Mouse (Mus musculus): ENCODE results near the gene Ism1. TPM values are rescaled to one million over a fixed set of nuclear protein-coding genes. Genes with fewer than 3 reads are reported as not detected.

Gene Ism1
- polyA plus RNA-seq, 1 experiment, result 0.36 TPM

DNA sequence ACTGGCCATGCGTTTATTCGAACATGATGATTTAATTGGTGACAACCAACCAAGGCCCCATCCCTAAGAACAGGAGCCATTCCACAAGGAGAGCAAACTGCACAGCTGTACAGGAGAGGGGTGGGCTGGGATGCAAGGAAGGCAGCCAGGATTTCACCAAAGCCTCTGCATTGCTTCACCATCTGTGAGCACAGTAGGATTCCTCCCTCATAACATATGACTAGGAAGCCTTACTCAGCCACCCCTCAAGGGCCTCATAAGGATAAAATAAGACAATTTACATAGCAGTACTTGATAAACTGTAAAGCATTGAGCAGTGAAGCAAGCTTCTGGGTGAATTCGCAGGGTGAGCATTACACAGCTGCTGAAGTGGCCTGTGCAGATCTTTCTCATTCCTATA is 28.5 kb upstream of the Ism1 start:
- Histone ChIP-seq H3K36me3 (ENCODE audit: control insufficient read depth, insufficient read depth, low read length) (no peaks in the 10 kb centered on the region), H3K27me3 (ENCODE audit: control insufficient read depth, insufficient read depth, low read length) (no peaks in the 10 kb centered on the region), H3K4me1 (replicated peaks; ENCODE audit: control insufficient read depth, insufficient read depth, low read length) (no peaks in the 10 kb centered on the region), H3K27ac (ENCODE audit: control insufficient read depth, insufficient read depth, low read length) (no peak overlapping the region), H3K4me3 (ENCODE audit: control insufficient read depth, insufficient read depth, low read length) (no peak overlapping the region)
- DNase-seq, result no peak
- TF ChIP-seq POLR2A (IDR thresholded peaks at IDR 0.05; ENCODE audit: control insufficient read depth, extremely low read depth, insufficient read depth, low read length, poor library complexity) (no peak), CTCF (IDR thresholded peaks at IDR 0.05; ENCODE audit: borderline replicate concordance, control insufficient read depth, extremely low read depth, insufficient read depth, low read length, poor library complexity) (no peak)
- WGBS, result 91% methylated on average over 3 of the region's 3 CpGs

DNA sequence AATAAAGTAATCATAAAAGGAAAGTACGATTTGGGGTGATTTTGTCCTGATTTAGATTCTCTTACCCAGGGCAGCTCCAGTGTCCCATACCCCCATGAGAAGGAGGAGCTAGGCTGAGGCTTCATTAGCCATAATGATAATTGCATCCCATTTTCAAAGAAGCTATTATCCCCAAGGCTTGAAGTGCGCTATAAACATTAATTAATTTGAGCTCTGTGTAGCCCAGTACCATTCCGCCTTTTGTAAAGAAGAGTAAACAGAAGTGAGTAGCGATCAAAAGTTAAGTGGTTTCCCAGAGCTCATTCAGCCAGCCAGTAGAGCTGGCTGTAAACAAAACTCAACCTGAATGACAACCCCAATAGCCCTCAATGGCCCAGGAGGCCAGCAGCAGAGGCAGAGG is 21.2 kb upstream of the Ism1 start:
- Histone ChIP-seq H3K4me3 (ENCODE audit: control insufficient read depth, insufficient read depth, low read length) (no peak overlapping the region), H3K27me3 (ENCODE audit: control insufficient read depth, insufficient read depth, low read length) (no peaks in the 10 kb centered on the region), H3K4me1 (replicated peaks; ENCODE audit: control insufficient read depth, insufficient read depth, low read length) (no peaks in the 10 kb centered on the region), H3K36me3 (ENCODE audit: control insufficient read depth, insufficient read depth, low read length) (no peaks in the 10 kb centered on the region), H3K27ac (ENCODE audit: control insufficient read depth, insufficient read depth, low read length) (no peak overlapping the region)
- TF ChIP-seq CTCF (IDR thresholded peaks at IDR 0.05; ENCODE audit: borderline replicate concordance, control insufficient read depth, extremely low read depth, insufficient read depth, low read length, poor library complexity) (no peak), POLR2A (IDR thresholded peaks at IDR 0.05; ENCODE audit: control insufficient read depth, extremely low read depth, insufficient read depth, low read length, poor library complexity) (no peak)
- DNase-seq, result no peak
- 80% methylated on average over 4 of the region's 4 CpGs for WGBS

DNA sequence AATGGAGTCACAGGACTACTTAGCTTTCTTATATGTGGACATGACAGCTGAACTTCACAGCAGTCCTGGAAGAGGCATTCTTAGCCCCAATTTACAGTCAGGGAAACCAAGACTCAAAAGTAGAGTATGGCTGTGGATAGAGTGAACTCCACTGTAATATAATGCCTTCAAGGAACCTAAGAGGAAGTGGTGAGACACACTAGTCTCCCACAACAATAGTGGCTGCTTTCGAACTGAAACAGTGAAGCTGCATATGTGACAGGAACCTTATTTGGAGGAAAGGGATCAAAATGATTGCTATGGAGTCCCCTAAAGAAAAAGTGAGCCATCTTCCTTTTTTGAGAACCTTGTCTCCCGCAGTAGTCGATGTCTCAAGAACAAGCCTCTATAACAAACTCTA is 6.1 kb upstream of the Ism1 start:
- Histone ChIP-seq H3K36me3 (ENCODE audit: control insufficient read depth, insufficient read depth, low read length) (no peaks in the 10 kb centered on the region), H3K4me3 (ENCODE audit: control insufficient read depth, insufficient read depth, low read length) (no peak overlapping the region), H3K4me1 (replicated peaks; ENCODE audit: control insufficient read depth, insufficient read depth, low read length) (no peaks in the 10 kb centered on the region), H3K27ac (ENCODE audit: control insufficient read depth, insufficient read depth, low read length) (no peak overlapping the region), H3K27me3 (ENCODE audit: control insufficient read depth, insufficient read depth, low read length) (peaks cover 4% of the 10 kb centered on the region; the same call in 1 of the 2 replicates)
- TF ChIP-seq POLR2A (IDR thresholded peaks at IDR 0.05; ENCODE audit: control insufficient read depth, extremely low read depth, insufficient read depth, low read length, poor library complexity), result no peak
- no peak for TF ChIP-seq CTCF (IDR thresholded peaks at IDR 0.05; ENCODE audit: borderline replicate concordance, control insufficient read depth, extremely low read depth, insufficient read depth, low read length, poor library complexity)
- WGBS, result 30% methylated on average over 3 of the region's 3 CpGs
- DNase-seq, result no peak

DNA sequence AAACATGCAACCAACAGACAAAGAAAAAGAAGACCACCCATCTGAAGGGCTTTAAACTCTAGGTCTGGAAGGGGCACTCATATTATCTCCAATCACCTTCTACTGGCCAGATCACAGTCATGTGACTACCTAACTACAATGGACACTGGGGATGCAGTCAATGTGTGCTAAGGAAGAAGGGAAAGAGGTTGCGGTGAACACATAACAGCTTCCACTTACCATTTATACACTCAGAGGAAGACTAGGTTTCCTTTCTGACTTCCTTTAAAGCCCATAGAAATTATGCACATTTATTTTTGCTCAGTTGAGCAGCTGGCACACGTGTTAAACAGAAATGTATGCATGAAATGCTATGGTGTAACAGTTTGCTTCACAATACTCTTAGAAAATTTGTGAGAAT is 5.6 kb upstream of the Ism1 start:
- H3K4me3 ChIP-seq (ENCODE audit: control insufficient read depth, insufficient read depth, low read length), result no peak overlapping the region
- no peak for DNase-seq
- H3K4me1 ChIP-seq (replicated peaks; ENCODE audit: control insufficient read depth, insufficient read depth, low read length), result no peaks in the 10 kb centered on the region
- 9% methylated on average over 2 of the region's 2 CpGs for WGBS
- H3K27me3 ChIP-seq (ENCODE audit: control insufficient read depth, insufficient read depth, low read length), result peaks cover 8% of the 10 kb centered on the region; the same call in 1 of the 2 replicates
- TF ChIP-seq POLR2A (IDR thresholded peaks at IDR 0.05; ENCODE audit: control insufficient read depth, extremely low read depth, insufficient read depth, low read length, poor library complexity), result no peak
- no peak for TF ChIP-seq CTCF (IDR thresholded peaks at IDR 0.05; ENCODE audit: borderline replicate concordance, control insufficient read depth, extremely low read depth, insufficient read depth, low read length, poor library complexity)
- H3K36me3 ChIP-seq (ENCODE audit: control insufficient read depth, insufficient read depth, low read length), result no peaks in the 10 kb centered on the region
- no peak overlapping the region for H3K27ac ChIP-seq (ENCODE audit: control insufficient read depth, insufficient read depth, low read length)

DNA sequence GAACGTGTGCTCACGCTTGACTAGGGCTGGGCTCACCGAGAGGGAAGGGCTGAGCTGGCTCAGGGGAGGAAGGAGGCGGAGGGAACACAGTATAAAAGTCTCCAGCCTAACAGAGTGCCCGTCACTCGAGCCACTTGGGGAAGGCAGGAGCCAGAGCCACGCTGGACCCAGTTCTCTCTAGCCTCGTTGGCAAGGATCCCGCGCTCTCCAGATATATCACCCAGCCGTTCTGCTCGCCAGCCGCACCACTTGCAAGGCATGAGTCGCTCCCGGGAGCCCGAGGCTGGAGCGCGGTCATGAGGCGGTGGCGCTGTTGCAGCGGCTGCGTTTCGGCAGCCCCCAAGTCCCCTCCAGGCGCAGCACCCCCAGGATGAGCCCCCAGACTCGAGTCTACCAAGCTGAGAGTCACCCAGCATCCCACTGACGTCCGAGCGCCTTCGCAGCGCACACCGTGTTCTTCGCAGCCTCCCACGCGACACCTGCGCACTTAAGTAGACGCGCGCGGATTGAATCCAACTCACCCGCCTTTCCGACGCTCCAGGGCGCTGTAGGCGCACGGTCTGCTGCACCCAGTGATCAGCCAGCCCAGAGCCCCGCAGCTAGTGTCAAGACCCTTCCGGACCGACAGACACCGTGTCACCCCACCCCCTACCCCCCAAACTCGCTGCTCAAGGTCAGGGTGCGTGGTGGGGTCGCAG is 764 bp upstream of the Ism1 start:
- Histone ChIP-seq H3K27me3 (ENCODE audit: control insufficient read depth, insufficient read depth, low read length) (peaks cover 21% of the 10 kb centered on the region; the same call in 1 of the 2 replicates), H3K36me3 (ENCODE audit: control insufficient read depth, insufficient read depth, low read length) (no peaks in the 10 kb centered on the region), H3K4me1 (replicated peaks; ENCODE audit: control insufficient read depth, insufficient read depth, low read length) (peaks cover 8% of the 10 kb centered on the region; the same call in 1 of the 2 replicates), H3K27ac (ENCODE audit: control insufficient read depth, insufficient read depth, low read length) (no peak overlapping the region), H3K4me3 (ENCODE audit: control insufficient read depth, insufficient read depth, low read length) (peak overlapping the region; percentile 37; the same call in 1 of the 2 replicates)
- DNase-seq, result peak; percentile 1
- WGBS, result 2% methylated on average over 52 of the region's 52 CpGs
- TF ChIP-seq CTCF (IDR thresholded peaks at IDR 0.05; ENCODE audit: borderline replicate concordance, control insufficient read depth, extremely low read depth, insufficient read depth, low read length, poor library complexity), result no peak
- no peak for TF ChIP-seq POLR2A (IDR thresholded peaks at IDR 0.05; ENCODE audit: control insufficient read depth, extremely low read depth, insufficient read depth, low read length, poor library complexity)

DNA sequence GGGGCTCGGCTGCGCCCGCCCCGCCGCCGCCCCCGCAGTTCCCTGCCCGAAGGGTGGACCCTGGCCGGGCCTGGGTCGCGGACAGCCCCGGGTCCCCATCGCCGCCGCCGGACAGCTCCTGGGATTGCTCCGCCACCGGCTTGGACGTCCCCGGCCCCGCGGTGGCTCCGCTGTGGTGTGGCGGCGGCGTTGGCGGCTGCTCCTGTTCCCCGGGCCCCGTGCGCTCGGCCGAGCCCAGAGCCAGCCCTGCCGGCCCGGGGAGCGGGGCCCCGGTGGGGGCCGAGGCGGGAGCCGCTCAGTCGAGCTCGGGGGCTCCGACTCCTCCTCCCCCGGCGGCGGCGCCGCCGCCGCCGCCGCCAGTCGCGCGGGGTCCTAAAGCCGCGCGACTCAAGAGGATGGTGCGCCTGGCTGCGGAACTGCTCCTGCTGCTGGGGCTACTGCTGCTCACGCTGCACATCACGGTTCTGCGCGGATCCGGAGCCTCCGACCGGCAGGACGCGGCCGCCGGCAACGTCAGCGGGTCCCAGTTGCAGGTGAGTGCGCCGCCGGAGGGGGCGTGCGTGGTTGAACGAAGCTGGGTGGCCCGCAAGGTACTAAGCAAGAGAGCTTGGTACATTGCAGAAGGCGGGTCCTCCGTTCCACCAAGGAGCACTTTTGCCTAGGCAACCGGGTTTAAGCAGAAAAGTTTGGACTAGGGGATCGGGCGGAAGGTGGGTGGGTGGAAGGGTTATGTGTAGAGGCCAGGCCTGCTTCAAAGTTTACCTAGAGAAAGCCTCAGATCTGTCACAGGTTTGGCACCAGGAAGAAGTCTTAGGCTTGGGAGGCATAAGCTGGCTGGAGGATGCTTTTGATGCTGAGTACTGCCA is 530 bp downstream of the Ism1 start:
- TF ChIP-seq CTCF (IDR thresholded peaks at IDR 0.05; ENCODE audit: borderline replicate concordance, control insufficient read depth, extremely low read depth, insufficient read depth, low read length, poor library complexity) (no peak), POLR2A (IDR thresholded peaks at IDR 0.05; ENCODE audit: control insufficient read depth, extremely low read depth, insufficient read depth, low read length, poor library complexity) (no peak)
- peaks cover 8% of the 10 kb centered on the region; the same call in 1 of the 2 replicates for H3K4me1 ChIP-seq (replicated peaks; ENCODE audit: control insufficient read depth, insufficient read depth, low read length)
- peak; percentile 10 for DNase-seq
- H3K27ac ChIP-seq (ENCODE audit: control insufficient read depth, insufficient read depth, low read length), result no peak overlapping the region
- peak overlapping the region; percentile 37 for H3K4me3 ChIP-seq (ENCODE audit: control insufficient read depth, insufficient read depth, low read length)
- WGBS, result 2% methylated on average over 83 of the region's 84 CpGs
- peaks cover 21% of the 10 kb centered on the region; the same call in 1 of the 2 replicates for H3K27me3 ChIP-seq (ENCODE audit: control insufficient read depth, insufficient read depth, low read length)
- no peaks in the 10 kb centered on the region for H3K36me3 ChIP-seq (ENCODE audit: control insufficient read depth, insufficient read depth, low read length)
